Mouse (Mus musculus) myocyte (in vitro differentiated cells): Measurements from ENCODE around the gene Sema6c. TPM values are rescaled to one million over a fixed set of nuclear protein-coding genes. Genes with fewer than 3 reads are reported as not detected.

Experiments used
- H3K27me3 ChIP-seq: one replicate; pipeline ENCODE4 v1.6.1; 2011; ENCODE audit not compliant: control insufficient read depth, insufficient read depth, insufficient read length
- H3K36me3 ChIP-seq: one replicate; pipeline ENCODE4 v1.6.1; 2011; ENCODE audit not compliant: control insufficient read depth, insufficient read depth
- H3K4me2 ChIP-seq: one replicate; pipeline ENCODE4 v1.6.1; 2011; ENCODE audit warnings: low read depth, control low read depth
- H3K4me3 ChIP-seq: one replicate; pipeline ENCODE4 v1.5.1; 2011; ENCODE audit warnings: mild to moderate bottlenecking, control low read depth, moderate library complexity
- H3K79me2 ChIP-seq: one replicate; pipeline ENCODE4 v1.6.1; 2011; ENCODE audit not compliant: control insufficient read depth, insufficient read depth
- H3ac ChIP-seq: one replicate; pipeline ENCODE4 v1.6.1; 2011; ENCODE audit not compliant: control insufficient read depth, insufficient read length
- CEBPB ChIP-seq: IDR thresholded peaks from 2 replicates; pipeline ENCODE4 v1.6.1; 2011; ENCODE audit warnings: mild to moderate bottlenecking, moderate library complexity; ENCODE audit not compliant: poor library complexity, insufficient read depth, severe bottlenecking
- E2F4 ChIP-seq: IDR thresholded peaks from one replicate; pipeline ENCODE4 v1.6.1; 2011; ENCODE audit warnings: mild to moderate bottlenecking, control low read depth, moderate library complexity; ENCODE audit not compliant: insufficient read depth
- MAX ChIP-seq: IDR thresholded peaks from one replicate; pipeline ENCODE4 v1.6.1; 2011; ENCODE audit warnings: low read depth, mild to moderate bottlenecking, control low read depth
- MYOD1 ChIP-seq, 3 experiments: IDR thresholded peaks; one replicate each; pipeline ENCODE4 v1.6.1; 2011; ENCODE audit warnings: control low read depth in 2 of 3, low read depth in 2 of 3, mild to moderate bottlenecking in 2 of 3, moderate library complexity in 1 of 3; ENCODE audit not compliant: insufficient read length in 2 of 3, control insufficient read depth in 1 of 3
- MYOG ChIP-seq, 3 experiments: IDR thresholded peaks; one replicate each; pipeline ENCODE4 v1.6.1; 2011; ENCODE audit warnings: control low read depth in 2 of 3, low read depth in 2 of 3, mild to moderate bottlenecking in 2 of 3; ENCODE audit not compliant: insufficient read length in 2 of 3, control insufficient read depth in 1 of 3, insufficient read depth in 1 of 3
- POLR2A ChIP-seq: IDR thresholded peaks from one replicate; pipeline ENCODE4 v1.6.1; 2011; ENCODE audit warnings: low read depth, mild to moderate bottlenecking, control low read depth, moderate library complexity; ENCODE audit not compliant: insufficient read length
- POLR2AphosphoS2 ChIP-seq: IDR thresholded peaks from one replicate; pipeline ENCODE4 v1.6.1; 2011; ENCODE audit warnings: low read depth, control low read depth; ENCODE audit not compliant: insufficient read length
- REST ChIP-seq: IDR thresholded peaks from one replicate; pipeline ENCODE4 v1.6.1; 2011; ENCODE audit warnings: mild to moderate bottlenecking, control low read depth, moderate library complexity; ENCODE audit not compliant: insufficient read depth, insufficient read length
- SRF ChIP-seq: IDR thresholded peaks from one replicate; pipeline ENCODE4 v1.6.1; 2011; ENCODE audit warnings: low read depth; ENCODE audit not compliant: control insufficient read depth, insufficient read length
- TCF12 ChIP-seq: IDR thresholded peaks from one replicate; pipeline ENCODE4 v1.6.1; 2011; ENCODE audit warnings: mild to moderate bottlenecking, control low read depth; ENCODE audit not compliant: poor library complexity, insufficient read depth, severe bottlenecking
- TCF3 ChIP-seq: IDR thresholded peaks from one replicate; pipeline ENCODE4 v1.6.1; 2011; ENCODE audit warnings: low read depth, control low read depth; ENCODE audit not compliant: insufficient read length
- USF1 ChIP-seq: IDR thresholded peaks from one replicate; pipeline ENCODE4 v1.6.1; 2011; ENCODE audit warnings: low read depth, mild to moderate bottlenecking, control low read depth, moderate library complexity
- polyA plus RNA-seq: library from polyadenylated mRNA; unstranded; fragments of >200 nt; fragmentation: generic; extraction: Trizol; gene quantifications from one replicate; pipeline ENCODE4 v1.2.1, GENCODE M21; 2012; ENCODE audit warnings: missing spikeins

The Sema6c gene
- polyA plus RNA-seq, 1 experiment = 29.0 TPM

- TF ChIP-seq REST (no peak), SRF (no peak), POLR2A (no peak), USF1 (no peak), MAX (no peak), TCF12 (no peak), MYOD1 (IDR thresholded peaks at IDR 0.05; ENCODE audit: control insufficient read depth in 1 of 3, insufficient read length in 2 of 3, low read depth in 2 of 3) (no peak), POLR2AphosphoS2 (no peak), CEBPB (no peak), E2F4 (no peak), MYOG (IDR thresholded peaks at IDR 0.05; ENCODE audit: control insufficient read depth in 1 of 3, insufficient read depth in 1 of 3, insufficient read length in 2 of 3, low read depth in 2 of 3) (no peak), TCF3 (no peak)
- H3K36me3 ChIP-seq = peaks cover 7% of the 10 kb centered on the region
Measured at GRCm38 (mm10) chr3:95121580-95121979, 38.7 kb upstream of the Sema6c start.

DNA sequence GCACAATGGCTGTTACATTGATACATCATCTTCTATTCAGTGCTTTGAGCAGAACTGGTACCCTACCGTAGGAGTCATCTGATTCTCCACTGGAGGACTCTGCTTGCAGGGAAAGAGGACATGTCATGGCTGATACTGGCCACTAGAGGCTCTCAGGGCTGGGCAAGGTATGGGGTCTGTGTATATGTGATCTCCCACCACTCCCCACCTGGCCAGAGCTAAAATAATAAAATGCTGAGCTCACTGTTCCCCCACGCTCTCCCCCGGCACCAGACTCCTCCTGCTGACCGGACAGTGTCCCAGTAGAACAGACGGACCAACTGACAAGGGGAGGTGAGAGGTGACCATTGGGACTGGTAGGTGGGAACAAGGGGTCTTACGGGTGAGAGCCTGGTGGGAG, 36.0 kb upstream of the Sema6c start, which contains the start of gene Tmod4:
Gene Tmod4 (plus strand): TSS at position 231 of the 400 bp plus-strand sequence.
- no peaks in the 10 kb centered on the region for H3K27me3 ChIP-seq
- no peak within 1 kb of the TSS for H3ac ChIP-seq
- no peak for TF ChIP-seq MAX
- TF ChIP-seq POLR2A = no peak
- TF ChIP-seq CEBPB = no peak
- TF ChIP-seq SRF = no peak
- no peak for TF ChIP-seq TCF3
- no peak for TF ChIP-seq TCF12
- no peak for TF ChIP-seq MYOG (IDR thresholded peaks at IDR 0.05; ENCODE audit: control insufficient read depth in 1 of 3, insufficient read depth in 1 of 3, insufficient read length in 2 of 3, low read depth in 2 of 3)
- TF ChIP-seq POLR2AphosphoS2 = no peak
- TF ChIP-seq USF1 = no peak
- no peak for TF ChIP-seq E2F4
- TF ChIP-seq MYOD1 (IDR thresholded peaks at IDR 0.05; ENCODE audit: control insufficient read depth in 1 of 3, insufficient read length in 2 of 3, low read depth in 2 of 3) = no peak
- no peak for TF ChIP-seq REST
- no peak within 1 kb of the TSS for H3K4me2 ChIP-seq
- H3K79me2 ChIP-seq = no peaks in the 10 kb centered on the region
- H3K36me3 ChIP-seq = peaks cover 4% of the 10 kb centered on the region
- no peak within 1 kb of the TSS for H3K4me3 ChIP-seq

More at GRCm38 (mm10) chr3:95121580-95121979, 38.7 kb upstream of the Sema6c start:
- no peaks in the 10 kb centered on the region for H3K79me2 ChIP-seq
- H3ac ChIP-seq = no peak overlapping the region
- no peak overlapping the region for H3K4me3 ChIP-seq
- H3K4me2 ChIP-seq = no peak overlapping the region
- no peaks in the 10 kb centered on the region for H3K27me3 ChIP-seq

GRCm38 (mm10) chr3:95124972-95125371, 35.3 kb upstream of the Sema6c start:
- TF ChIP-seq MAX = no peak
- TF ChIP-seq TCF12 = no peak
- TF ChIP-seq SRF = no peak
- no peak for TF ChIP-seq POLR2AphosphoS2
- no peak for TF ChIP-seq CEBPB
- TF ChIP-seq E2F4 = no peak
- no peak for TF ChIP-seq REST
- TF ChIP-seq TCF3 = no peak
- TF ChIP-seq POLR2A = no peak
- no peak for TF ChIP-seq USF1
- peak in 1 of 3 experiments; percentile 24 for TF ChIP-seq MYOG (IDR thresholded peaks at IDR 0.05; ENCODE audit: control insufficient read depth in 1 of 3, insufficient read depth in 1 of 3, insufficient read length in 2 of 3, low read depth in 2 of 3)
- peak in 1 of 3 experiments; percentile 17 for TF ChIP-seq MYOD1 (IDR thresholded peaks at IDR 0.05; ENCODE audit: control insufficient read depth in 1 of 3, insufficient read length in 2 of 3, low read depth in 2 of 3)
- Histone ChIP-seq H3ac (no peak overlapping the region), H3K79me2 (no peaks in the 10 kb centered on the region), H3K4me2 (no peak overlapping the region), H3K27me3 (no peaks in the 10 kb centered on the region), H3K36me3 (no peaks in the 10 kb centered on the region), H3K4me3 (no peak overlapping the region)

DNA sequence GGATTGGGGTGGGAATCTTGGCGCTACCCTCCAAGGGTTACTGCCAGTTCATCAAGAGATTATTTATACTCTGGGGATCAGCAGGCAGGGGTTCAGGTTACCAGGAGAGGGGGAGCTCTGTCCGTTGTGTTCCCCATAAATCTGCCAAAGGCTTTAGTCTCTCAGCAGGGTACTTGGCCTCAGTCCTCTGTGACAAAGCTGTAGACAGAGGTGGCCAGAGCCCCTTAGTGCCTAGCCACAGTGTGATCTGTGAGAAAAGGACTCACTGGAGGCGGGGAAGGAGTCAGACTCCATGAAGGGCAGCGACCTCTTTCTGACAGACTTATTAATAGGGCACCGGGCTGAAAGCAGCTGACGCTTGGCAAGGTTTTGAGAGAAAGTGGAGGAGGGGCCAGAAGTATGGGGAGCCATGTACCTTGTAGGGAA, 31.0 kb upstream of the Sema6c start:
- Histone ChIP-seq H3K4me2 (peak overlapping the region; percentile 50), H3K4me3 (no peak overlapping the region), H3K79me2 (no peaks in the 10 kb centered on the region), H3K36me3 (no peaks in the 10 kb centered on the region), H3K27me3 (no peaks in the 10 kb centered on the region), H3ac (no peak overlapping the region)
- TF ChIP-seq USF1 = no peak
- TF ChIP-seq E2F4 = no peak
- no peak for TF ChIP-seq POLR2AphosphoS2
- no peak for TF ChIP-seq SRF
- TF ChIP-seq POLR2A = no peak
- no peak for TF ChIP-seq TCF12
- no peak for TF ChIP-seq MYOG (IDR thresholded peaks at IDR 0.05; ENCODE audit: control insufficient read depth in 1 of 3, insufficient read depth in 1 of 3, insufficient read length in 2 of 3, low read depth in 2 of 3)
- no peak for TF ChIP-seq MAX
- no peak for TF ChIP-seq TCF3
- no peak for TF ChIP-seq REST
- no peak for TF ChIP-seq MYOD1 (IDR thresholded peaks at IDR 0.05; ENCODE audit: control insufficient read depth in 1 of 3, insufficient read length in 2 of 3, low read depth in 2 of 3)
- no peak for TF ChIP-seq CEBPB
